Mouse (Mus musculus): ENCODE results near the gene Acrbp.

Acrbp gene

GRCm38 (mm10) chr6:125099421-125099971 is 50.0 kb downstream of the Acrbp start:
- DNase-seq (ENCODE audit: low spot score in 2 of 2) = peak; percentile 50 to 57

GRCm38 (mm10) chr6:125101444-125101843 is 52.0 kb downstream of the Acrbp start:
- no peak for DNase-seq (ENCODE audit: low spot score in 2 of 2)

GRCm38 (mm10) chr6:125104223-125104622 is 54.7 kb downstream of the Acrbp start:
- no peak for DNase-seq (ENCODE audit: low spot score in 2 of 2)

- no peak for DNase-seq (ENCODE audit: low spot score in 2 of 2)
Observed at GRCm38 (mm10) chr6:125107705-125108104, 58.2 kb downstream of the Acrbp start.

- no peak for DNase-seq (ENCODE audit: low spot score in 2 of 2)
Observed at GRCm38 (mm10) chr6:125109371-125109770, 59.9 kb downstream of the Acrbp start.

DNA sequence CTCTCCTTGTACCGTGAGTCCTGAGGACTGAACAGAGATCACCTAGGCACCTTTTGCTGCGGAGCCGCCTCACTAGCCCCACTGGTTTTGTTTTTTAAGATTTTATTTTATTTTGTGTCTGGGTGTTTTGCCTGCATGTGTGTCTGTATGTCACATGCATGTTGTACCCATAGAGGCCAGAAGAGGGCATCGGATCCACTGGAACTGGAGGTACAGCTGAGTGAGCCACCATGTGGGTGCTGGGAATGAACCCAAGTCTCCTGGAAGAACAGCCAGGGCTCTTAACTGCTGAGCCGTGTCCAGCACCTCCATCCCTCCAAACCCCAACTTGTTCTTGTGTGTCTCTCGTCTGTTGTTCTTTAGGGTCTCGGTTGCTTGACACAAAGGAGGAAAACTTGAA is 61.4 kb downstream of the Acrbp start:
- DNase-seq (ENCODE audit: low spot score in 2 of 2) = peak in 1 of 2 experiments; percentile 29

DNA sequence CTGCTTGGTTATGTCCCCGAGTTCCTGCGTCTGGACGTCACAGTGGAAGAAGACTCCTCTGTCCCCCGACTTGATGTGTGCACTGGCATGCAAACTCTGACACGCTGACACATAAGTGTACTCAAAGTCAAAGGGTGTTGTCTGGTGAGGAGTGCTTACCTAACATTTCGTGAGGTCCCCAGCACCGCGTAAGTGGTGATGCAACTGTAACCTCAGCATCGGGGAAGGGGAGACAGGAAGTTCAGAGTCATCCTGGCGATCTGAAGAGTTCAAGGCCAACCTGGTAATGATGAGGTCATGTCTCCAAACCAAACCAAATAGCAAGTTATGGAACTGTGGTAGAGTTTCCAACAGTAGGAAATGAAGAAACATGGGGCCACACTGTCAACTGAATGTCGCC is 63.1 kb downstream of the Acrbp start:
- no peak for DNase-seq (ENCODE audit: low spot score in 2 of 2)
